Mouse (Mus musculus) brain, embryonic 14.5 days (tissue): ENCODE results near the gene B4galt2. TPM values are rescaled to one million over a fixed set of nuclear protein-coding genes. Genes with fewer than 3 reads are reported as not detected.

Source experiments
- DNase-seq: peaks from one replicate; pipeline ENCODE4 v3.0.0-alpha.2; 2011; ENCODE audit warnings: low read depth
- CTCF ChIP-seq: fragments of 200-500 bp; IDR thresholded peaks from 2 replicates; pipeline ENCODE4 v1.5.1; 2012; ENCODE audit warnings: inconsistent platforms, mild to moderate bottlenecking, moderate library complexity, borderline replicate concordance; ENCODE audit not compliant: insufficient read depth, insufficient read length; ENCODE audit errors: extremely low read depth
- POLR2A ChIP-seq: fragments of 200-500 bp; IDR thresholded peaks from 2 replicates; pipeline ENCODE4 v1.6.1; 2012; ENCODE audit warnings: mild to moderate bottlenecking, inconsistent platforms, borderline replicate concordance; ENCODE audit not compliant: poor library complexity, insufficient read depth, insufficient read length, severe bottlenecking; ENCODE audit errors: extremely low read depth
- polyA plus RNA-seq: library from polyadenylated mRNA; depleted of rRNA; stranded (reverse); fragments of >200 nt; gene quantifications from 2 replicates; pipeline ENCODE4 v1.2.3, GENCODE M21; 2012

Gene B4galt2
- polyA plus RNA-seq, 1 experiment: 175 TPM

DNA sequence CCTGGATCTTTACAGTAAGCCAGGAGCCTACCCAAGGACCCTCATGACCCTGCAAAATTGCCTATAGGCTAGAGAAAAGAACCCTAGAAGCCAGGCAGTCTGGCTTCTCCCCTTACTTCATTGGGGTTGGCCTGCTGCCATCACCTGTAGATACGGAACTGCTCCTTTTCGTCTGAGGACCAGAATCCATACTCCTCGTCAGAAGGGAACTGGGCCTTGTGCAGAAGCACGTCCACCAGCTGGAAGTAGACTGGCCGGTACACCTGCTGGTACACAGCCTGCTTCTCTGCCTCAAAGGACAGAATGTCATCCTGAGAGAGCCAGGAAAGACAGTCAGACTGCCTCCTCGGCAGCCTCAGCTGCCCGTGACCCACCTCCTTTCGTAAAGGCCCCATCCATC is 21.5 kb upstream of the B4galt2 start:
- TF ChIP-seq CTCF (no peak), POLR2A (no peak)
- no peak for DNase-seq

DNA sequence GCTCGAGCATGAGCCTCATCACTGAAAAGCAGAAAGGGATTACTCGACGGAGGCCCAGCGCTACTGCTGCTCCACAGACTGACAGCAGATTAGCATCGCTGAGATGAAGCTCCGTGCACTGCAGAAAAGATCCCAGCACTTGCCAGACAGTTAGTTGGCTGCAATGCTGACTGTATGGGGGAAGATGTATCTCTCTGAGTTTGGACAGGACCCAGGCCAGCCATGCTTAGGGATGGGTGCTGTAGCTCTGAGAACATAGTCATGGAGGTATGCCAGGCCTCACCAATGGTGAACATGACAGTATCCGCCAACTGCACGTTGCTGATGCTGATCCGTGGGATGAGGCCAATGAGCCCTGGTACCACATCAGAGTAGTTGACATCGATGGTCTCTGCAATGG is 20.8 kb upstream of the B4galt2 start:
- TF ChIP-seq POLR2A (no peak), CTCF (no peak)
- no peak for DNase-seq

DNA sequence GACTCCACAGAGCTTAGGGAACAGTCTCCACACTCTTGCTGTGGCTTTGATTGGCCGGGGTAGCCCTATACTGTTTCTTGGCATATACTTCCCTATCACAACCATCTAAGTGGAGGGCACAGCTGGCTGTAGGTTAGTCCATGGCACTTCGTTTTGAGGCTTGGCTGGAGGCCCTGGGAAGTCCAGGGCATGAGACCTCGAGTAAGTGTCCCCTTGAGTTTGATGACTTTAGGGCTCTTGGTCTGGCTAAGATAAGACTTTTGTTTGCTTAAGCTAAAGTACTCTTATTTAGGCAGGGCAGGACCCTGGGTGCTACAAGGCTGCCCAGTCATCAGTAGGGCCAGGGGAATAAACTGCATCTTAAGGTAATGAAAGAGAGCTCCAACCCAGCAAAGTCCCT is 14.8 kb upstream of the B4galt2 start:
- TF ChIP-seq POLR2A (no peak), CTCF (no peak)
- DNase-seq: no peak

DNA sequence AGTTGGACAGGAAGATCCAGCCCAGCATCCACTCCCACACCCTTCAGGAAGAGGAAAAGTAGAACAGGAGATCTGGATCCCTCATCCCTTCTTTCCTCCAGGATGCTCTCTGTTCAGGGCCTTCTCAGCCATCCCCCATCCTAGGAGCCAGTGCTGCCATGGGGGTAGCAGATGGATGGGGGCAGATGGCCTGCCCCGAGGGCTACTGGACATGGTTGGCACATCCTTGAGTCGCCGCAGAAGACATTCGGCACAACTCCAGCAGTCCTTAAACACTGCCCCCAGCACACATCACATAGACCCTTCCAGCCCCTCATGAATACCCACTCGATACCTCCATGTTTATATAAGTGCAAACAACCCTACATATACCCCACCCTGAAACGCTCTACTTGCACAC is 12.7 kb upstream of the B4galt2 start:
- DNase-seq: no peak
- TF ChIP-seq CTCF (no peak), POLR2A (no peak)

DNA sequence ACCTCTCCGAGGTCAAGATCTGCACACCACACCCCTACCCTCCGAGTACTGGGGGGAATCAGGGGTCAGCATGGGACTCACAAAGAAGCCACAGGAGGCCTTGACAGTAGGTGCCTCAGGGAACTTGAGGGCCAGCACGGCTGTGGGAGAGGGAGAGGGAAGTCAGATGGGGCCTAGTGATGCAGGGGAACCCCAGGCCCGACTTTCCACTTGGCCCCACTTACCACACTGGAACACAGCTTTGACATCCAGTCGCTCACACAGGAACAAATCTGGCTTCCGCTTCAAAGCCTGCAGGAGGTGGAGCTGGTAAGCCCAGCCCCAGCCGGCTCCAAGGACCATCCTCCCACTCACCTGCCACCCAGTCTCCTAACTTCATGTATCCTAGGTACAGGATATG is 12.1 kb upstream of the B4galt2 start:
- DNase-seq: no peak
- no peak for TF ChIP-seq CTCF
- no peak for TF ChIP-seq POLR2A

DNA sequence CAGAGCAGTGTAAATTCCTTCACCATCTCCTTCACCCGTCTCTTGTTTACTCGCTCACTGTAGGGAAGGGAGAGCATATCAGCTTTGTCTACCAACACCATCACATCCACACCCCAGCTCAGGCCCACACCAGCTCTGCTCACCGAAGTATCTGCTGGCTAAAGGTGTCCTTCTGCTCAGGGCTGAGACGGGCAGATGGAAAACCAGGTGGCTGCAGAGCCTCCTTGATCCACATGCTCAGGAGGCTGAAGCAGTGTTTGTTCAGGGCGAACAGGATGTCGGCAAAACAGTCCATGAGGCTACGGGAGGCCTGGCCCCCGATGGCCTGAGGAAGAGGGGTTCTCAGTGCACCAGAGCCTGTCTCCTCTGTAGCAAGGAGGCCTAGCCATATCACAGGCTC is 11.3 kb upstream of the B4galt2 start:
- DNase-seq: no peak
- TF ChIP-seq POLR2A: no peak
- no peak for TF ChIP-seq CTCF

DNA sequence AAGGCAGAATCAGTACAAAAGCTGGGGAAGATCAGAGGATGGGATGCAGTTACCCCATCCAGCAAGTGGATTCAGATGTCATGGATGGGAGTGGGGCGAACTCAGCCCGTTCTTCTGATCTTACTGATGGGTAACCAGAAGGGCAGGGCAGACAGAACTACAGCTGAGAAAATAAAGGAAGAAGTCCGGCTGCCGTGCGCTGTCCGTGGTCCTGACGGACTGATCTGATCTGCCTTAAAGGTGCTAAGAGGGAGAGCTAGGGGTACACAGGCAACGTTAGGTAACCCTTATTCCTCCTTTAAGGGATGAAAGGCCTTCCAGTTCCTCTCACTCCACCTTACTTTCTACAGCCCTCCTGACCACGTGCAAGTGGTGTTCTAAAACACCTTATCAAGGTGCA is 10.1 kb upstream of the B4galt2 start:
- no peak for TF ChIP-seq POLR2A
- no peak for TF ChIP-seq CTCF
- no peak for DNase-seq

DNA sequence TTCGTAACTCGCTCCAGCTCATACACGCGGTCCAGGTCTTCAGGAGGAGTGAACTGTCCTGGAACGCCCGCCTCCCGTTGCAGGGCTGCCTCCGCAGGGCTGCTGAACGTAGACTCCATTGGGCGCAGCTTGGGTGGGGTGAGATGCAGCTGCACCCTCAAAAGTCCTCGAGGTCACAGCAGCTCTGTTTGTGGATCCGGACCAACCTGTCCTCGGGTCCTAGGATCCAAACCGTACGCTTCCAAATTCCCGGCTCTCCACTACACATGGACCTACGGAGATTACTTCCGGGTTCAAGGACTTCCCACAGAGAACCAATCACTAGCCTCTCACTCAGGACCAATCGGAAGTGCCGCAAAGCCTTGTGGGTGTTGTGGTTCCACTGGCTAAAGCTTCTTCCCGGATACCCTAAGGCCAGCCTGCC is 8.5 kb upstream of the B4galt2 start, which contains the start of gene Dph2:
TSS of gene Dph2 (minus strand) at position 295 of the 424 bp plus-strand sequence.
- peak; percentile 97 for DNase-seq
- TF ChIP-seq CTCF (no peak), POLR2A (no peak)

DNA sequence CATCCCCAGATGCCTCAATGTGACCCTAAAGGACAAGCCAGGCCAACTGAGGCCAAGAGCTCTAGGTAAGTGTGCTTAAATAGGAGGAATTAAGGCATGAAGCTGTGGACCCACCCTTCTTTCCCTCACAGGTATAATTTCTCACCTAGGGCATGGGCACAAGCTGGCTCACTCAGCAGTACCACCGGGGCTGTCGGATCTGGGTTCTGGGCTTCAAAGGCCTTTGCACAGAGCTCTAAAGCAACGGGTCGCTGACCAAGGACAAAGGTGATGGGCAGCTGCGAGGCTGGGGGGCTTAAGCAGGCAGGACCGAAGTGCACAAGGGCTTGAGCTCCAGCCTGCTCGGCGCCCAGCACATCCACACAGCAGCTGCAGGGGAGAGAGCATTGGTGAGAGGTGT is 7.5 kb upstream of the B4galt2 start:
- DNase-seq: no peak
- TF ChIP-seq CTCF: no peak
- no peak for TF ChIP-seq POLR2A

DNA sequence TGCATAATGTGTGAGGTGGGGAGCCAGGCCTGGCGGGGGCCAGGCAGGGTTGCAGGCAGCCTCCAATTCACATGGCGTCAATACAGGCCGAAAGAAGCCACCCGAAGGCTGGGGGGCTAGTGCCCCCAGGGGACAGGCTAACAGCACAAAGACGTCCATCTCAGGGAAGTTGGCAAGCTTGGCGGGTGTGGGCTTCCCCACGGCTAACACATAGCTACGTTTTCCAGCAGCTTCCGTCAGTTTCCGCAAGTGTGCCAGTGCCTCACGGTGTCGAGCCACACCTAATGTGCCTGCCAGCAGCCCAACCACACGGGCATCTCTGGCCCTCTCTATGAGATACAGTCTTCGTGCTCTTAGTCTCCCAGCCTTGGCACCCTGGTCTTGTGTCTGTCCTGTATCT is 6.7 kb upstream of the B4galt2 start:
- TF ChIP-seq CTCF (no peak), POLR2A (no peak)

DNA sequence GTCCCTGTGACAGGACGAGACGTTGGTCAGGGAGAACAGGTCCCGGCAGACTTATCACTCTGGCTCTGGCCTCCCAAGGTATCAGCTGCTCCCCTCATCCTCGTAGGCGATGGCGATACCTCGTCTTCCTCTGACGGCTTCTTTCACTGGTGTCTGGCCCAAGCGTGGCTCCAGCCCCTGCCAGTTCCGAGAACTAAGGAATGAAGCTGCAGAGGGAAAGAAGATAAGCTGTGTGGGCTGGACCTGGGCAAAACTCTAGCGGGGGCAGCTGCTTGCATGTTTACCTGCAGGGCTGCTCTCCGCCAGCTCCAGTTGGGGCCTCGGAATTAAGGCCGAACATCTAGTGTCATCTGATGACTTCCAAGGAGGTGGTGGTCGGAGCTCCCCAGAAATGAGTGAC is 6.2 kb upstream of the B4galt2 start:
- TF ChIP-seq POLR2A: no peak
- TF ChIP-seq CTCF: no peak
- no peak for DNase-seq

More for the DNA sequence above, 6.7 kb upstream of the B4galt2 start:
- DNase-seq: no peak

DNA sequence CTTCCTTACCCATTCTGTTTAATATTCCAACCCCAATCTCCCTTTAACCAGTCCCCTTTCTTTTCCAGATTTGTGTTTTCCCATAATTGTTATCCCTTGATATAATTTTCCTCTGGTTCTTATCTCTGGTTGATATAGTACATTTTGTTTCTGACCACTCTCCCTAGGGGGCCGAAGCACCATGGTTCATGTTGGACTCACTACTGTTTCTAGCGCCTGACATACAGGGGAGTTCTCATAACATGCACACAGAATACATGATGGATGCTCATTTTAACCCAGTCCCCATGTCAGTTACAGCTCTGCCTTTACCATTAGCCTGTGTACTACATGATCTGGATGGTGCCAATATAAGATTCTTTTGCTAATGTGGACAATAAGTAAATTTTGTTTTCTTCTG is 4.6 kb upstream of the B4galt2 start:
- no peak for DNase-seq
- TF ChIP-seq CTCF: no peak
- no peak for TF ChIP-seq POLR2A

DNA sequence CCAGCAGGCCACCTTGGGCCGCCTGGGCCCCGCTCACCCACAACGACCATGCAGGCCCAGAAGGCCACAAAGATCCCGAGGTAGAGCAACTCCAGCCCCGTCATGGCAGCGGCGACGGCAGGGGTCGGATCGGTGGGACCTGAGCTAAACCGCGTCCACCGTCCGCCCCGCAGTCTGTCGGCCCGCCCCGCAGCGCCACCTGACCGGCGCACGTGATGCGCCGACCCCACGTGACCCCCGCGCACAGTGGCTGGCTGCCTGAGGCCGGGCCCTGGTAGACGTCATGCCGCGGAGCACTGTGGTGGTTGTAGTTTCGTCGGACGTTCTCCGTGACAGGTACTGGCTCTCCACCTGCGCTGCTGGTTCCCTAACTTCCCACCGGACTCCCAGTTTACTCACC is 3.8 kb upstream of the B4galt2 start, which contains the start of gene Atp6v0b:
TSS of gene Atp6v0b (minus strand) at position 201 of the 400 bp plus-strand sequence.
- DNase-seq: peak; percentile 97
- TF ChIP-seq POLR2A (peak; percentile 71), CTCF (no peak)

DNA sequence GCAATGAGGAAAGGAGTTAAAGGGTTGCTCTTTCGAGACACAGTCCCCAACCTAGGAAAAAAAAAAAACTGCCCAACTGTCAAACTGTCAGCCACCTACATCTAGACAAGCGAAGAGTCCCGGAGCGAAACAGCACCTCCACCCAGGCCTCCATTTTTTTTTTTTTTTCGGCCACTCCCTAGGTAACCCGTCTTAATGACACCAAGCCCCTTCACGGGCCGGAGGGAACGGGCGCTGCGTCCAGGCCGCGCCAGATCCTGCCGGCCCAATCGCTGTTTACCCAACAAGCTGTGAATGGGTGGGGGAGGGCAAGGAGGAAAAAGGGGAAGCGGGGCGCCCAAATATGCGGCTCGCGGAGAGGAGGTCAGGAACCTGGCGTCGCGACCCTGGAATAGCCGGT is 3.4 kb upstream of the B4galt2 start:
- no peak for TF ChIP-seq POLR2A
- no peak for TF ChIP-seq CTCF
- DNase-seq: no peak

DNA sequence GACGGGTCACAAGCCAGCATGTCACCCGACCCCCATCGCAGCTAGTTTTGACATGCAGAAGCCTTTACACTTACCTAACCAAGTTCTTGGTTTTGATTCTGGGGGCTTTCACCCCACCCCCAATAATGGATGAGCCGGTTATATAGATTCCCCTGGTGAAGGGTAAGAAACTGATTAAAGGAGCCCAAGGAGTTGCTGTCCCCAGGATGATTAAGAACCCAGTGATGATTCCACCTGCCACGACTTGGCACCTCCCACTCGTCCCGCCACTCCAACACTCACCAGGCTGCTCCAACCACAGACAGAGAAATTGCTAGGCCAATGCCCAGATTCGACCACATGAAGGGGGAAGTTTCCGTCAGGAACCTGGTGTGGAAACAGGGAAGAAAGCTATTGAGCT is 2.7 kb upstream of the B4galt2 start:
- DNase-seq: no peak
- no peak for TF ChIP-seq CTCF
- TF ChIP-seq POLR2A: no peak
